Mouse (Mus musculus) midbrain, embryonic 10.5 days (tissue): Measurements from ENCODE around the gene Fgf23. TPM values are rescaled to one million over a fixed set of nuclear protein-coding genes. Genes with fewer than 3 reads are reported as not detected.
A peak's percentile ranks its signal among the peaks of the same experiment; 100 is the strongest.

Source experiments
- DNase-seq: peaks from one replicate; pipeline ENCODE4 v3.0.0-alpha.2; 2017; ENCODE audit warnings: low spot score
- H3K27ac ChIP-seq: fragments of 300-500 bp; sonication (generic); replicated peaks from 2 replicates; pipeline ENCODE4 v1.5.1; 2016; ENCODE audit warnings: mild to moderate bottlenecking
- H3K27me3 ChIP-seq: fragments of 300-500 bp; sonication (generic); 2 replicates; pipeline ENCODE4 v1.6.1; 2016; ENCODE audit warnings: low read depth, mild to moderate bottlenecking; ENCODE audit not compliant: poor library complexity, severe bottlenecking
- H3K36me3 ChIP-seq: fragments of 300-500 bp; sonication (generic); 2 replicates; pipeline ENCODE4 v1.6.1; 2016; ENCODE audit warnings: mild to moderate bottlenecking, moderate library complexity
- H3K4me1 ChIP-seq: fragments of 300-500 bp; sonication (generic); 2 replicates; pipeline ENCODE4 v1.6.1; 2016
- H3K4me3 ChIP-seq: fragments of 300-500 bp; sonication (generic); 2 replicates; pipeline ENCODE4 v1.5.1; 2016; ENCODE audit warnings: mild to moderate bottlenecking, moderate library complexity
- H3K9me3 ChIP-seq: fragments of 300-500 bp; sonication (generic); replicated peaks from 2 replicates; pipeline ENCODE4 v1.6.1; 2016; ENCODE audit warnings: mild to moderate bottlenecking
- WGBS: fragments of 180-500 bp; shearing (Covaris S2); methylation state at CpG from one replicate; pipeline ENCODE4 v1.1.7; 2016; 5-methylcytosine and 5-hydroxymethylcytosine counted together
- polyA plus RNA-seq: library from polyadenylated mRNA; unstranded; fragments of >200 nt; fragmentation: Nextera tagmentation; extraction: Ambion mirVana; gene quantifications from 2 replicates; pipeline ENCODE4 v1.2.1, GENCODE M21; 2016

The Fgf23 gene
- polyA plus RNA-seq, 1 experiment from 2014 or later, result not detected

GRCm38 (mm10) chr6:127103506-127104275, 31.0 kb downstream of the Fgf23 start:
- Histone ChIP-seq H3K9me3 (no peaks in the 10 kb centered on the region), H3K4me1 (peaks cover 10% of the 10 kb centered on the region), H3K36me3 (peaks cover 35% of the 10 kb centered on the region), H3K4me3 (no peak overlapping the region), H3K27ac (no peak overlapping the region), H3K27me3 (no peaks in the 10 kb centered on the region)
- 96% methylated on average over 6 of the region's 6 CpGs for WGBS
- no peak for DNase-seq

- Histone ChIP-seq H3K27me3 (no peaks in the 10 kb centered on the region), H3K36me3 (peaks cover 35% of the 10 kb centered on the region)
- WGBS, result 88% methylated on average over 7 of the region's 7 CpGs
These were observed 31.8 kb downstream of the Fgf23 start for GRCm38 (mm10) chr6:127104396-127105029.

GRCm38 (mm10) chr6:127105107-127105506, 32.4 kb downstream of the Fgf23 start:
- 63% methylated on average over 6 of the region's 6 CpGs for WGBS

More at GRCm38 (mm10) chr6:127104396-127105029, 31.8 kb downstream of the Fgf23 start:
- Histone ChIP-seq H3K4me3 (no peak overlapping the region), H3K27ac (no peak overlapping the region), H3K9me3 (no peaks in the 10 kb centered on the region), H3K4me1 (peaks cover 17% of the 10 kb centered on the region)
- DNase-seq, result no peak

GRCm38 (mm10) chr6:127106189-127106588, 33.5 kb downstream of the Fgf23 start:
- no peak overlapping the region for H3K4me3 ChIP-seq
- DNase-seq, result no peak
- H3K9me3 ChIP-seq, result no peaks in the 10 kb centered on the region
- WGBS, result 85% methylated on average over 5 of the region's 5 CpGs
- no peak overlapping the region for H3K27ac ChIP-seq
- H3K4me1 ChIP-seq, result peaks cover 24% of the 10 kb centered on the region
- peaks cover 26% of the 10 kb centered on the region for H3K36me3 ChIP-seq
- no peaks in the 10 kb centered on the region for H3K27me3 ChIP-seq

More at GRCm38 (mm10) chr6:127105107-127105506, 32.4 kb downstream of the Fgf23 start:
- Histone ChIP-seq H3K4me3 (no peak overlapping the region), H3K27me3 (no peaks in the 10 kb centered on the region), H3K27ac (no peak overlapping the region), H3K9me3 (no peaks in the 10 kb centered on the region), H3K36me3 (peaks cover 35% of the 10 kb centered on the region), H3K4me1 (peaks cover 23% of the 10 kb centered on the region)
- peak; percentile 53 for DNase-seq

- Histone ChIP-seq H3K36me3 (peaks cover 21% of the 10 kb centered on the region), H3K9me3 (no peaks in the 10 kb centered on the region), H3K27me3 (no peaks in the 10 kb centered on the region), H3K27ac (no peak overlapping the region), H3K4me3 (no peak overlapping the region), H3K4me1 (peaks cover 24% of the 10 kb centered on the region)
- WGBS, result 67% methylated on average over 5 of the region's 5 CpGs
- no peak for DNase-seq
These were observed 34.0 kb downstream of the Fgf23 start for GRCm38 (mm10) chr6:127106726-127107125.

- no peak overlapping the region for H3K27ac ChIP-seq
These were observed 34.7 kb downstream of the Fgf23 start for GRCm38 (mm10) chr6:127107413-127107812.

GRCm38 (mm10) chr6:127108368-127109060, 35.8 kb downstream of the Fgf23 start:
- WGBS, result 48% methylated on average over 20 of the region's 20 CpGs
- H3K27ac ChIP-seq, result peak overlapping the region; percentile 81; the same call in 1 of the 2 replicates

More at GRCm38 (mm10) chr6:127107413-127107812, 34.7 kb downstream of the Fgf23 start:
- no peak for DNase-seq
- Histone ChIP-seq H3K4me1 (peaks cover 24% of the 10 kb centered on the region), H3K36me3 (peaks cover 15% of the 10 kb centered on the region), H3K4me3 (no peak overlapping the region), H3K27me3 (no peaks in the 10 kb centered on the region), H3K9me3 (no peaks in the 10 kb centered on the region)

GRCm38 (mm10) chr6:127109402-127109930, 36.8 kb downstream of the Fgf23 start, which contains the start of gene Tigar:
Gene Tigar (minus strand): TSS chr6:127109557.
- H3K27me3 ChIP-seq, result no peaks in the 10 kb centered on the region
- H3K36me3 ChIP-seq, result no peaks in the 10 kb centered on the region
- DNase-seq, result peak; percentile 93
- no peaks in the 10 kb centered on the region for H3K9me3 ChIP-seq
- H3K4me1 ChIP-seq, result peaks cover 25% of the 10 kb centered on the region
- H3K27ac ChIP-seq, result peak within 1 kb of the TSS; percentile 81
- H3K4me3 ChIP-seq, result peak within 1 kb of the TSS; percentile 73
- WGBS, result under 1% methylated on average over 37 of the region's 37 CpGs

More at GRCm38 (mm10) chr6:127108368-127109060, 35.8 kb downstream of the Fgf23 start:
- DNase-seq, result no peak
- Histone ChIP-seq H3K9me3 (no peaks in the 10 kb centered on the region), H3K27me3 (no peaks in the 10 kb centered on the region), H3K36me3 (peaks cover 5% of the 10 kb centered on the region), H3K4me1 (peaks cover 24% of the 10 kb centered on the region), H3K4me3 (peak overlapping the region; percentile 73)

- Histone ChIP-seq H3K4me3 (no peak overlapping the region; the same call in 1 of the 2 replicates), H3K9me3 (no peaks in the 10 kb centered on the region), H3K27ac (peak overlapping the region; percentile 19), H3K4me1 (peaks cover 16% of the 10 kb centered on the region), H3K36me3 (no peaks in the 10 kb centered on the region), H3K27me3 (no peaks in the 10 kb centered on the region; the same call in 1 of the 2 replicates)
- no peak for DNase-seq
- 64% methylated on average over 23 of the region's 23 CpGs for WGBS
These were observed 42.2 kb downstream of the Fgf23 start for GRCm38 (mm10) chr6:127114753-127115456.

GRCm38 (mm10) chr6:127122221-127122806, 49.6 kb downstream of the Fgf23 start:
- no peak overlapping the region for H3K27ac ChIP-seq
- H3K9me3 ChIP-seq, result no peaks in the 10 kb centered on the region
- no peaks in the 10 kb centered on the region for H3K4me1 ChIP-seq
- H3K27me3 ChIP-seq, result no peaks in the 10 kb centered on the region; the same call in 1 of the 2 replicates
- H3K36me3 ChIP-seq, result peaks cover 21% of the 10 kb centered on the region
- DNase-seq, result no peak
- 83% methylated on average over 4 of the region's 4 CpGs for WGBS
- H3K4me3 ChIP-seq, result no peak overlapping the region

- Histone ChIP-seq H3K4me1 (no peaks in the 10 kb centered on the region), H3K27me3 (no peaks in the 10 kb centered on the region; the same call in 1 of the 2 replicates), H3K4me3 (no peak overlapping the region), H3K9me3 (no peaks in the 10 kb centered on the region), H3K36me3 (peaks cover 28% of the 10 kb centered on the region), H3K27ac (no peak overlapping the region)
- DNase-seq, result no peak
- 86% methylated on average over 5 of the region's 5 CpGs for WGBS
These were observed 50.3 kb downstream of the Fgf23 start for GRCm38 (mm10) chr6:127122996-127123395.
